Mouse (Mus musculus): ENCODE data around the gene Etv2. TPM values are rescaled to one million over a fixed set of nuclear protein-coding genes. Genes with fewer than 3 reads are reported as not detected.
A peak's percentile ranks its signal among the peaks of the same experiment; 100 is the strongest.

The Etv2 gene
- total RNA-seq, 2 experiments from 2014 or later: not detected

DNA sequence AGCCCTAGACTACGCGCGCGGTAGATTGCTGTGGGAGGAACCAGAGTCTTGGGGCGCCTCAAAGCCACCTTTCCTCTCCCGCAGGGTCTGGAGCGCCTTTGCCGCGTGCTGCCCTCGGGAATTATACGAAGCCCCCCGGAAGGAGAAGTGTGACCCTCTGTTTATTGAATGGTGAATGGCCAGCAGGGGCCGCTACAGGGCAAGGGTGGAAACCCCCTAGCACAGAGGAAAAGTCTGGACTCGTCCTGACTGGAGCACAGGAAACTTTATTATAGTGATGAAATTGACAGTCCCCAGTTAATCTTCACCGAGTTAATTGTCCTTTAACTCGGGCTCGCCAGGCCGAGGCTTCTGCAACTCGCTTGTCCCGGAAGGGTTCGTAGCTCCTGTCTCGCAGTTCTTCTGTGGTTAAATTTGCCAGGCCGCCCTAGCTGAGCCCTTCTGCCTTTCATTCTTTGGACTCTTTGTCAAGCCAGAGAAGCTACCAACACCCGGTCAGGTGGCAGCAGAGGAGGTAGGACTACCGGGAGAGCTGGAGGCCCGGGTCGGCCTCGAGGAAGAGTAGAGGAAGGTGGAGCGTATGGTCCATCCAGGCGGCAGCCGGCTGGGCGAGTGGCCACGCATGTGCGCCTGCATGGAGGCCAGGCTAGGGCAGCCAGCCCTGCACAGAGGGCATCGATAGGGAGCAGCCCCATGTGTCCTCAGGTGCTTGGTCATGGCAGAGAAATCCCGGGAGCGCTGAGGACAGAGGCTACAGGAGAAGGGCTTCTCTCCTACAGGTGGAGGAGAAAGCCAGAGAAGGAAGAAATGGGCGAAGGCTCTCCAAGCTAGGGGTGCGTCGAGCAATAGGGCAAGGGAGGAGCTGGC is 46.0 kb downstream of the Etv2 start:
- peak; percentile 93 for DNase-seq
- intact Hi-C loops (cut with DNase I): no loop called here

DNA sequence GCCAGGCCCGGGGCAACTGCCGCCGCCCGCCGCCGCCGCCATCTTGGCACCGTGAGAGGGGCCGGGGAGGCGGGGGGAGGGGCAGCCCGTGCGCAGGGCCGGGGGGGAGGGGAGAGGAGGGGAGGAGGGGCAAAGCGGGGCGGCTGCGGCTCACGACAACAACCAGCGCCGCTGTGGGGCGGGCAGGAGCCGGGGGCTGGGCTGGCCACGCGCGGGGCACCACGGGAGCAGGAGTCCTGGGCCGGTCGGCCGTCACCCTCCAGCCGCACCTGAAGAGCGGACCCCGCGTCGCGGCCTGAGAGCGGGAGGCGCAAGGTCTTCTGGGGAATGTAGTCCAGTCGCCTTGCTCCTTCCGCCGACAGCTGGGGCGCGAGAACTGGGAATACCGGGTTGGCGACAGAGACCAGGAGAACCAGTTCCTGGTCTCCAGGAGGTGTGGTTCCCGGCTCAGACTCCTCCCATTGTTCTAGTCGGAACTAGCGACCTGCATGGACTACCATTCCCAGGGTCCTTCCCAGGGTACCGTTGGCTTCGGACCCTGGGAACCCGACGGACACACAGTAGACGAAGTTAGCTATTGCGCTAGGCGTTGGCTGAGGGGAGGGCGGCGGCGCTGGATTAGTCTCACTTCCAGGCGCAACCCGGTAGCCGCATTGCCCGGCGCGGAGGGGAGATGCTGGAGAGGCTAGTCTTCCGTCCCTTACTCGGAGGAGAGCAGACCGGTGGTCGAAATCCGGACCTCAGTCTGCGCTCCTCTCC is 46.8 kb downstream of the Etv2 start, which contains the start of gene Kmt2b:
Kmt2b (minus strand) TSS at position 51 of the 759 bp plus-strand sequence.
- peak; percentile 98 for DNase-seq
- intact Hi-C loops (cut with DNase I): no loop called here

DNA sequence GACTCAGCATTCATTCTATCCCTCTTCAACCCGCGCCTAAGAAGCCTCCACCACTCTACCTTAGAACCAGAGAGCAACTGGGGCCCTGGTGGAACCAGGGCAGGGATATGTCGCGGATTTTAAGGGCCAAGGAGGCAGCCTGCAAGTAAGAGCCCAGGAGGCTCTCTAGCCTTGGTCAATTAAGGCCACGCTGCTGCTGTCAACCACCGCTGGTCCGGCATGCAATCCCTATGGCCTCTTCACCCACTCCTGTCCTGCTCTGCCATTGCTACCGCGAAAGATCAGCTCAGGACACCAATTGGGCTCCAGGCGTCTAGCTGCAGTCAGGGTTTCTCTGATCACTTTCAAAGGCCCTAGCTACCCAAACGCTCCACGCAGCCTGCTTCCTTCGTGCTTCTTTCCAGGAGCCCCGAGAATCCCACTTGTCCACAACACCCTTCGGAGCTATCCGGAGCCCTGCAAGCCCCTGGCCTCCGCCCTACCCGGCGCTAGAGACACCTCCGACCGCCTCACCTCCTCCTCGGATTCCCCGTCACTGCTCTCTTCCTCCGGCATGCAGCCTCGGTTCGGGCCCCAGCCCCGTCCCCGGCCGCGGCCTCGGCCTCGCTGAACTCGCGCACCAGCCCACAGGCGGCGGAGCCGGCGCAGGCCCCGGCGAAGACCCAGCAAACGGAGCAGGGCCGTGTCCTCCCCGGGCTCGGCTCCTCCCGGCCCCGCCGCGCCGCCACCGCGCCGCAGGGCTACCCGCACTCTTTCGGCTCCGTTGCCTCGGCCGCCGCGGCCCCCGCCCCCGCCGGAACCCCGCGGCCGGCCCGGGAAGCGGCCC is 47.6 kb downstream of the Etv2 start:
- peak; percentile 44 for DNase-seq
- intact Hi-C loops (cut with DNase I): no loop called here

DNA sequence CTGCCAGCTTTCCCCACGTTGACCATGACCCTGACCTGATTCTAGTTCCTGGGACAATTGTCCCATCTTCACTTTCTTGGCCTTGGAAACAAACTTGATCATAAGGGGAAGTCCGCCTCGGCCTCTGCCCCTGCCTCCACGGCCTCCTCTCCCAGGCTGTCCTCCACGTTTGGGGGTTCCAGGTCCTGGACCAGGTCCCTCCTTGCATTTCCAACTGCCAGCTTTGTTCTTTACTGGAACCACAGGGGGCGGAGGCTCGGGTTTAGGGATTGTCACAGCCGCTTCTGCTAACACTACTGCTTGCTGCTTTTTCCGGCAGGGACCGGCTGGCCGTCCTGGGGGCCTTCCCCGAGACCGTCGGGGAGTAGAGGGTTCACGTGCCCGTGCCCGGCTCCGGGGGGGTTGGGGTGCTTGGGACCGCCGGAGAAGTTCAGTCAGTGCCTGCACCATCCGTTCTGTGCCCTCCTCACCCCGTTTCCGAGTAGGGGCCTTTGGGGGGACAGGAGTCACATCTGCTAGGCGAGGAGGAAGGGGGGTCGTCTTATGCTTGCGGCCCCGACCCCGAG is 49.1 kb downstream of the Etv2 start:
- no peak for DNase-seq
- intact Hi-C loops (cut with DNase I): no loop called here

DNA sequence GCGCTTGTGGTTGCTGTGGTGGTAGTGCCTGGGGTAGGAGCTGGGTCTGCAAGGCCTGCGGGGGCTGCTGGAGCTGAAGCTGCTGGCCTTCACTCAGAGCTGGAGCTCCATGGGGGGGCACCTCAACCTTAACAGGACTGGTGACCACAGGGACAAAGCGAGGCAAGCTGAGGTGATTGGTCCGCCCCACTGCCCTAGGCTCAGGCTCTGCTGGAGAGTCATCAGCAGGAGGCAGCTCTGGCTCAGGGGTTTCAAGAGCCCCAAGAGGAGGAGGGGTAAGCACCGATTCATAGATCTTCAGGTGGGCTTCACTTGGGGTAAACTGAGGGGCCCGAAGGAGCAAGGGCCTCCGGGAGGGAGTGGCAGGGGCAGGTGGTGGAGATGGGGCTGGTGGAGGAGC is 50.5 kb downstream of the Etv2 start:
- intact Hi-C loops (cut with DNase I): no loop called here
- no peak for DNase-seq

DNA sequence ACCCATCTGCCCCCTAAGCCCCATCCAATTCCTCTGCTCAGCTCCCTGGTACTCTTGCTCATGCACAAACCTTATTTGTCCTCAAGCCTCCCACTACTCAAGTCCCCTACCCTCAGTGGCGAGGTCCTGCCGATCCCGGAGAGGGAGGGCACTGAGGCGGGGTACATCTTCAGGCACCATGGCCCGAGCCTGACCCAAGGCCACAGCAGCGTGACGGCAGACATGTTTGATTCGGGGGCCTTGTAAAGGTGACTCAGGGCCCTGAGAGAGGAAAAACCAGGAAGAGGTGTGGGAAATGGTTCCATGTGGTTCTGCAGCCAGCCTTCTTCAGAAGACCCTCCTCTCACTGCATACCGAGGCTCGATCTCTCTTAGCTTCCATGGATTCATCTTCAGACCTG is 51.3 kb downstream of the Etv2 start:
- DNase-seq: no peak
- intact Hi-C loops (cut with DNase I): no loop called here

Small RNA genes lying within 50 kb of the gene (microRNA-seq; reads per million reads assigned to microRNA genes)
- 1.5 reads per million for gene Mir3569

Other genes with a start within 250 kb of the Etv2 start
- gene Tyrobp, start 222.1 kb downstream of the Etv2 start, total RNA-seq (2021): 10 to 100 TPM; 10.4 to 11.0 TPM
- gene Hcst, start 216.0 kb downstream of the Etv2 start, total RNA-seq (2021): not detected
- 1 to 10 TPM; 2.1 to 3.0 TPM for gene Nfkbid, start 214.1 kb downstream of the Etv2 start, total RNA-seq (2021)
- gene Aplp1, start 190.3 kb downstream of the Etv2 start, total RNA-seq (2021): 100 to 1,000 TPM; 739 to 767 TPM
- gene Kirrel2, start 178.2 kb downstream of the Etv2 start, total RNA-seq (2021): under 1 TPM; 0.26 to 0.56 TPM
- under 1 TPM in 1 of 2 experiments, not detected in 1; 0.08 TPM for gene Nphs1, start 177.5 kb downstream of the Etv2 start, total RNA-seq (2021)
- gene Prodh2, start 142.2 kb downstream of the Etv2 start, total RNA-seq (2021): under 1 TPM in 1 of 2 experiments, not detected in 1; 0.66 TPM
- gene Arhgap33, start 100.8 kb downstream of the Etv2 start, total RNA-seq (2021): 100 to 1,000 TPM; 356 to 358 TPM
- gene Hspb6, start 83.7 kb downstream of the Etv2 start, total RNA-seq (2021): 1 to 10 TPM; 4.7 to 5.5 TPM
- 10 to 100 TPM in 1 of 2 experiments, 1 to 10 TPM in 1; 7.6 to 10.1 TPM for gene Proser3, start 83.6 kb downstream of the Etv2 start, total RNA-seq (2021)
- gene Lin37, start 76.0 kb downstream of the Etv2 start, total RNA-seq (2021): 10 to 100 TPM; 29.6 to 34.6 TPM
- gene U2af1l4, start 72.6 kb downstream of the Etv2 start, total RNA-seq (2021): 10 to 100 TPM; 50.6 to 56.7 TPM
- gene Gm49396, start 72.5 kb downstream of the Etv2 start, total RNA-seq (2021): 1 to 10 TPM; 5.9 to 6.3 TPM
- 10 to 100 TPM; 78.5 to 81.4 TPM for gene Psenen, start 72.2 kb downstream of the Etv2 start, total RNA-seq (2021)
- gene Igflr1, start 70.4 kb downstream of the Etv2 start, total RNA-seq (2021): 1 to 10 TPM; 3.1 to 3.6 TPM
- 10 to 100 TPM; 69.9 to 79.7 TPM for gene Kmt2b, start 47.1 kb downstream of the Etv2 start, total RNA-seq (2021)
- gene Zbtb32, start 36.9 kb downstream of the Etv2 start, total RNA-seq (2021): not detected
- gene Upk1a, start 23.0 kb downstream of the Etv2 start, total RNA-seq (2021): under 1 TPM; 0.24 to 0.54 TPM
- gene Cox6b1, start 9.7 kb downstream of the Etv2 start, total RNA-seq (2021): 100 to 1,000 TPM; 573 to 579 TPM
- gene Rbm42, start 14.5 kb upstream of the Etv2 start, total RNA-seq (2021): 10 to 100 TPM; 81.9 TPM
- 10 to 100 TPM; 12.7 to 13.3 TPM for gene Haus5, start 29.1 kb upstream of the Etv2 start, total RNA-seq (2021)
- not detected for gene Pmis2, start 35.8 kb upstream of the Etv2 start, total RNA-seq (2021)
- gene 2200002J24Rik, start 63.1 kb upstream of the Etv2 start, total RNA-seq (2021): not detected
- 1 to 10 TPM; 4.0 to 5.1 TPM for gene Atp4a, start 76.4 kb upstream of the Etv2 start, total RNA-seq (2021)
- gene Tmem147, start 93.7 kb upstream of the Etv2 start, total RNA-seq (2021): 100 to 1,000 TPM; 130 to 146 TPM
- gene Gapdhs, start 107.8 kb upstream of the Etv2 start, total RNA-seq (2021): not detected
- gene Sbsn, start 115.6 kb upstream of the Etv2 start, total RNA-seq (2021): 10 to 100 TPM in 1 of 2 experiments, 1 to 10 TPM in 1; 8.5 to 12.2 TPM
- gene Dmkn, start 127.9 kb upstream of the Etv2 start, total RNA-seq (2021): 1 to 10 TPM; 1.4 to 1.7 TPM
- gene Krtdap, start 152.0 kb upstream of the Etv2 start, total RNA-seq (2021): not detected
- gene Ffar2, start 187.9 kb upstream of the Etv2 start, total RNA-seq (2021): not detected
- gene Ffar3, start 220.3 kb upstream of the Etv2 start, total RNA-seq (2021): not detected
- gene Ffar1, start 225.7 kb upstream of the Etv2 start, total RNA-seq (2021): not detected
- gene Cd22, start 244.5 kb upstream of the Etv2 start, total RNA-seq (2021): under 1 TPM; 0.44 to 0.48 TPM

Measured in left cerebral cortex, postnatal 4 days (tissue).